Mouse (Mus musculus): ENCODE results near the gene Fut1. TPM values are rescaled to one million over a fixed set of nuclear protein-coding genes. Genes with fewer than 3 reads are reported as not detected.
"Not testable (repeated sequence)": the region's sequence is repeated elsewhere in the genome, so short reads cannot be mapped to it uniquely, and the experiment has no call there.

Gene Fut1
- polyA plus RNA-seq, 1 experiment from 2014 or later: not detected

GRCm38 (mm10) chr7:45644872-45645590 lies 27.9 kb downstream of the Fut1 start:
- 63% methylated on average over 6 of the region's 6 CpGs for WGBS
- Histone ChIP-seq H3K4me1 (peaks cover 40% of the 10 kb centered on the region), H3K27me3 (ENCODE audit: poor library complexity, severe bottlenecking) (peaks cover 15% of the 10 kb centered on the region)

GRCm38 (mm10) chr7:45645591-45645971 lies 28.5 kb downstream of the Fut1 start:
- H3K27me3 ChIP-seq (ENCODE audit: poor library complexity, severe bottlenecking): peaks cover 9% of the 10 kb centered on the region
- H3K9me3 ChIP-seq: no peaks in the 10 kb centered on the region
- no peak overlapping the region for H3K4me3 ChIP-seq
- WGBS: 89% methylated on average over 7 of the region's 7 CpGs
- DNase-seq (ENCODE audit: extremely low spot score, low spot score): no peak
- no peak overlapping the region for H3K27ac ChIP-seq
- H3K4me1 ChIP-seq: peaks cover 36% of the 10 kb centered on the region
- no peaks in the 10 kb centered on the region for H3K36me3 ChIP-seq (replicated peaks)

More at GRCm38 (mm10) chr7:45644872-45645590, 27.9 kb downstream of the Fut1 start:
- DNase-seq (ENCODE audit: extremely low spot score, low spot score): no peak
- H3K27ac ChIP-seq: peak overlapping the region; percentile 96
- peak overlapping the region; percentile 59 for H3K4me3 ChIP-seq
- no peaks in the 10 kb centered on the region for H3K9me3 ChIP-seq
- no peaks in the 10 kb centered on the region for H3K36me3 ChIP-seq (replicated peaks)

DNA sequence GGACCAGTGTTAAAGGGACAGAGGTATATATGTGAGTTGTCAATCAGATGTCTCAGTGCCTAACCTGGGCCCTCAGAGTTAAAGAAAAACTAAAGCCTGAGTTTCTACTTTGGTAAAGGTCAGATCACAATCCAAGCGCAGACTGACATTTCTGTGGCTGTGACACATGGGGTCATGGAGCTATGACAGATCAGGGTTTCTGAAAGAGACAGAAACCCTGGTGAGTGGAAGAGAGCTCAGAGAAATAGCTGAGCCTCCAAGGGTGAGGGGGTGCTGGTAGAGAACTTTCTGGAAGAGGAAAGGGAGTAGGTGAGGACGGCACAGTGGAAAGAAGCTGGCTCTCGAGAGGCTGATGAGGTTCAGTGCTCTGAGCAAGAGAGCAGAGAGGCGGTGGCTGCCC lies 29.6 kb downstream of the Fut1 start:
- Histone ChIP-seq H3K36me3 (replicated peaks) (no peaks in the 10 kb centered on the region), H3K4me1 (peaks cover 30% of the 10 kb centered on the region), H3K27me3 (ENCODE audit: poor library complexity, severe bottlenecking) (0 out of 2 replicates have a peak, but pooled peaks cover under 1% of the 10 kb centered on the region), H3K9me3 (no peaks in the 10 kb centered on the region), H3K4me3 (no peak overlapping the region), H3K27ac (no peak overlapping the region)
- DNase-seq (ENCODE audit: extremely low spot score, low spot score): no peak
- 79% methylated on average over 4 of the region's 4 CpGs for WGBS

DNA sequence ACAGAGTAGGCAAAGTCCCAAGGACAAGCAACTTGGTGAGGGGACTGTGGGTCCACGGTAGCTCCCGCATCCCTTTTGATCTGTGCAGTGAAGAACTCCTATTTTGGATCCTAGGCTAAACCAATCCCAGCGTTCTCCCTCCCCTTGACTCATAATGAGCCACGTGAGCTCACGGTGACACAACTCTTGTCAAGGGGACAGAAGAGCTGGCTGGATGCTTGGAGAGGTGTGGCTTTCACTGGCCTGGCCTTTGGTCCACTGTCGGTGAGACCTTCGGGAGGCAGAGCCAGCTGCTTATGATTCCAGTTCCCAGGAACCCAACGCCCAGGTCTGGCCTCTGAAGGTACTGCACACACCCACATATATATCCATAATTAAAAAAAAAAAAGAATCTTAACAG lies 32.3 kb downstream of the Fut1 start:
- Histone ChIP-seq H3K4me3 (no peak overlapping the region), H3K9me3 (no peaks in the 10 kb centered on the region)
- 86% methylated on average over 8 of the region's 8 CpGs for WGBS

GRCm38 (mm10) chr7:45650484-45650883 lies 33.4 kb downstream of the Fut1 start:
- H3K4me1 ChIP-seq; H3K4me3 ChIP-seq; H3K36me3 ChIP-seq (replicated peaks); DNase-seq (ENCODE audit: extremely low spot score, low spot score); H3K27me3 ChIP-seq (ENCODE audit: poor library complexity, severe bottlenecking); H3K27ac ChIP-seq; H3K9me3 ChIP-seq: not testable (repeated sequence)
- 96% methylated on average over 20 of the region's 20 CpGs for WGBS

More for the DNA sequence above, 32.3 kb downstream of the Fut1 start:
- Histone ChIP-seq H3K4me1 (peaks cover 10% of the 10 kb centered on the region), H3K27me3 (ENCODE audit: poor library complexity, severe bottlenecking) (no peaks in the 10 kb centered on the region), H3K27ac (no peak overlapping the region), H3K36me3 (replicated peaks) (no peaks in the 10 kb centered on the region)
- DNase-seq (ENCODE audit: extremely low spot score, low spot score): no peak

- Histone ChIP-seq H3K4me1 (peaks cover 20% of the 10 kb centered on the region), H3K27ac (peak overlapping the region; percentile 63), H3K27me3 (ENCODE audit: poor library complexity, severe bottlenecking) (no peaks in the 10 kb centered on the region)
Observed at GRCm38 (mm10) chr7:45654424-45655047, 37.4 kb downstream of the Fut1 start.

GRCm38 (mm10) chr7:45660746-45661478 lies 43.8 kb downstream of the Fut1 start:
- no peak overlapping the region for H3K27ac ChIP-seq
- peaks cover 10% of the 10 kb centered on the region for H3K9me3 ChIP-seq
- H3K27me3 ChIP-seq (ENCODE audit: poor library complexity, severe bottlenecking): no peaks in the 10 kb centered on the region
- no peaks in the 10 kb centered on the region for H3K36me3 ChIP-seq (replicated peaks)
- no peak for DNase-seq (ENCODE audit: extremely low spot score, low spot score)
- no peak overlapping the region for H3K4me3 ChIP-seq
- WGBS: 89% methylated on average over 11 of the region's 11 CpGs
- H3K4me1 ChIP-seq: peaks cover 33% of the 10 kb centered on the region

More at GRCm38 (mm10) chr7:45654424-45655047, 37.4 kb downstream of the Fut1 start:
- WGBS: 28% methylated on average over 17 of the region's 17 CpGs
- H3K4me3 ChIP-seq: peak overlapping the region; percentile 28
- DNase-seq (ENCODE audit: extremely low spot score, low spot score): no peak
- peaks cover 10% of the 10 kb centered on the region for H3K9me3 ChIP-seq
- no peaks in the 10 kb centered on the region for H3K36me3 ChIP-seq (replicated peaks)

- H3K4me3 ChIP-seq; H3K27ac ChIP-seq; H3K27me3 ChIP-seq (ENCODE audit: poor library complexity, severe bottlenecking); H3K36me3 ChIP-seq (replicated peaks); DNase-seq (ENCODE audit: extremely low spot score, low spot score): not testable (repeated sequence)
- H3K4me1 ChIP-seq: peaks cover 31% of the 10 kb centered on the region
- 94% methylated on average over 6 of the region's 6 CpGs for WGBS
- H3K9me3 ChIP-seq: peaks cover 10% of the 10 kb centered on the region
Observed at GRCm38 (mm10) chr7:45661702-45662101, 44.6 kb downstream of the Fut1 start.

DNA sequence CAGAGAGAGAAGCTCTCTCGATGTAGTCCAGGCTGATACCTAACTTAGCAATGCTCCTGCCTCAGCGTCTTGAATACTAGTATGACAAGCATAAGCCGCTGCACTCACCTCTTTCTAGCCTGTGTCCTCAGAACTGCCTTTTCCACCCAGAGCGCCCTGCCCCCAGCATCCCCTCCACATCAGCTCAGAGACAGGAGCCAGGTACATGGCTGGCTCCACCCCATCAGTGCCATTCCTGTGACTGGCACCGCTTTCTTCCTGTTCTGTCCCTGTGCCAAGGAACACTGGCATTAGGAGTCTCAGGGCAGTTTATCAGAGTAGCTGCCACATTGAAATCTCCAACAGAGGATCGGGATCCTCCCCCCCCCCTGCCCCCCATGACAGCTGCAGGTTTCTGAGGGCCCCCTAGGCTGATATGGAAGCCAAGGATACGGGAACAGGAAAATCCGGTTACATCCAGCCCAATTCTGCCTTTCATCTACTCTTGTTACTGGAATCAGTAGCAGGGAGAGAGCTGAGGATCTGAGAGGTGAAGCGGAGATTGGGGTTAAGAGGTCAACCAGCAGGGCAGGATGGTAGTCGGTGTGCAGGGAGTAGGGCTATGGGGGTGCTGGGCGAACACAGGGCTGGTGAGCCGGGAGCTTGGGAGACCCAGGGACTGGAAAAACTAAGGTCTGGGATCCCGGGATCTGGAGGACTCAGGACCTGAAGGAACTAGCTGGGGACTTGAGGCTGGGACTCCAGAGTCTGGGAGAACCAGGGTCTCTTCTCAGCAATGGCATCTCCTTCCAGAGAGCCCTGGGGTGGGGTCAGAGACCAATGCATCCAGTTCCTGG lies 48.4 kb downstream of the Fut1 start:
- Histone ChIP-seq H3K4me1 (peaks cover 31% of the 10 kb centered on the region), H3K9me3 (peaks cover 3% of the 10 kb centered on the region; the same call in 1 of the 2 replicates), H3K27me3 (ENCODE audit: poor library complexity, severe bottlenecking) (no peaks in the 10 kb centered on the region), H3K4me3 (no peak overlapping the region), H3K27ac (no peak overlapping the region; the same call in 1 of the 2 replicates), H3K36me3 (replicated peaks) (no peaks in the 10 kb centered on the region)
- no peak for DNase-seq (ENCODE audit: extremely low spot score, low spot score)
- WGBS: 62% methylated on average over 13 of the region's 13 CpGs

DNA sequence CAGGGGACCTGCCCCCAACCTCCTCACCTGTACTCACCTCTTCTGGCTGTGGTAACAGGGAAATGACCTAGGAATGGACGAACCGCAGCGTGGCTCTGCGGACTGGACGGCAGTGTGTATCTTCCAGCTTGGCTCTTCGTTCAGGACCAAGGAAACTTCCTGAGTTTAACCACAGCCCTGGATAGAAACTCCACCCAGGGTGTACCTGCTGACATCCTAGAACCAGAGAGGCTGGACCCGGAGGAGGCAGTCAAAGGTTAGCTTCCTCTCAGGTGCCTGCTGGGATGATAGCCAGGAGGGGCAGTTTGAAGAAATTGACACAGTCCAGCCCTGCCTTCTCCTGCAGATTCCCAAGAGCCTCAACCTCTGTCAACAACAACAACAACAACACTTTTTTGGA lies 49.1 kb downstream of the Fut1 start, which contains the start of gene Fut2:
Gene Fut2 (minus strand): TSS at position 234 of the 400 bp plus-strand sequence.
- WGBS: 79% methylated on average over 7 of the region's 7 CpGs
- H3K4me1 ChIP-seq: peaks cover 31% of the 10 kb centered on the region
- H3K27ac ChIP-seq: no peak within 1 kb of the TSS; the same call in 1 of the 2 replicates
- H3K9me3 ChIP-seq: peaks cover 3% of the 10 kb centered on the region; the same call in 1 of the 2 replicates
- no peaks in the 10 kb centered on the region for H3K36me3 ChIP-seq (replicated peaks)
- no peak for DNase-seq (ENCODE audit: extremely low spot score, low spot score)
- H3K4me3 ChIP-seq: no peak within 1 kb of the TSS
- no peaks in the 10 kb centered on the region for H3K27me3 ChIP-seq (ENCODE audit: poor library complexity, severe bottlenecking)

GRCm38 (mm10) chr7:45667761-45668160 lies 50.7 kb downstream of the Fut1 start:
- Histone ChIP-seq H3K27ac (no peak overlapping the region), H3K4me3 (no peak overlapping the region), H3K9me3 (peaks cover 3% of the 10 kb centered on the region; the same call in 1 of the 2 replicates), H3K27me3 (ENCODE audit: poor library complexity, severe bottlenecking) (no peaks in the 10 kb centered on the region), H3K4me1 (peaks cover 31% of the 10 kb centered on the region), H3K36me3 (replicated peaks) (no peaks in the 10 kb centered on the region)
- no peak for DNase-seq (ENCODE audit: extremely low spot score, low spot score)
- WGBS: 65% methylated on average over 14 of the region's 14 CpGs

DNA sequence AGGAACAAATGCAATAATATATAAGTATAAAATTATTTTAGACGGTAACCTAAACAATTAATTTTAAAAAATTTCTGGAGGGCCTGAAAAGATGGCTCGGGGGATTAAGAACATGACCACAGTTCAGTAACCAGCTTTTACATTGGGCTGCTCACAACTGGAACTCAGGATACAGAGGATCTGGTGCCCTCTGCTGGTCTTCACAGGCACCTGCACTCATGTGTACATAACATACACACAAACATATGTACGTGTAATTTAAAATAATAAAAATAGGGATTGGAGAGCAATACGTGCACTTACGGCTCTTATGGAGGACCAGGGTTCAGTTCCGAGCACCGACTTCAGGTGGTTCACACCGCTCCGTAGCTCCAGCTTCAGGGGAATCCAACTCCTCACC lies 51.8 kb downstream of the Fut1 start:
- 94% methylated on average over 9 of the region's 9 CpGs for WGBS
- H3K27me3 ChIP-seq (ENCODE audit: poor library complexity, severe bottlenecking): no peaks in the 10 kb centered on the region
- H3K36me3 ChIP-seq (replicated peaks): no peaks in the 10 kb centered on the region
- no peak overlapping the region for H3K4me3 ChIP-seq
- DNase-seq (ENCODE audit: extremely low spot score, low spot score): no peak
- peaks cover 24% of the 10 kb centered on the region for H3K4me1 ChIP-seq
- H3K9me3 ChIP-seq: peaks cover 3% of the 10 kb centered on the region; the same call in 1 of the 2 replicates
- H3K27ac ChIP-seq: no peak overlapping the region
